Mouse (Mus musculus): ENCODE results near the gene Foxl1. TPM values are rescaled to one million over a fixed set of nuclear protein-coding genes. Genes with fewer than 3 reads are reported as not detected.

The Foxl1 gene
- 0.10 and 0.18 TPM in 2 replicates for polyA plus RNA-seq (2015; fragmentation: Nextera tagmentation; extraction: Ambion mirVana)

GRCm38 (mm10) chr8:121127756-121128375 lies at the start of gene Foxl1:
Foxl1 (plus strand) TSS chr8:121127940.
- Histone ChIP-seq H3K4me2 (replicated peaks) (peak within 1 kb of the TSS; percentile 7; the same call in 1 of the 2 replicates), H3K9me3 (no peaks in the 10 kb centered on the region), H3K4me3 (peak within 1 kb of the TSS; percentile 12), H3K4me1 (peaks cover 20% of the 10 kb centered on the region), H3K9ac (replicated peaks) (no peak within 1 kb of the TSS), H3K36me3 (no peaks in the 10 kb centered on the region), H3K27ac (replicated peaks) (no peak within 1 kb of the TSS), H3K27me3 (peaks cover 97% of the 10 kb centered on the region)
- no peak for ATAC-seq (replicated peaks)
- WGBS: under 1% methylated on average over 43 of the region's 43 CpGs

GRCm38 (mm10) chr8:121078721-121079120 lies 49.0 kb upstream of the Foxl1 start:
- Histone ChIP-seq H3K4me2 (replicated peaks) (no peak overlapping the region), H3K9ac (replicated peaks) (no peak overlapping the region), H3K27ac (replicated peaks) (no peak overlapping the region), H3K27me3 (peaks cover 93% of the 10 kb centered on the region), H3K4me3 (no peak overlapping the region), H3K4me1 (peaks cover 13% of the 10 kb centered on the region), H3K36me3 (no peaks in the 10 kb centered on the region), H3K9me3 (no peaks in the 10 kb centered on the region)
- ATAC-seq (replicated peaks): no peak
- 3% methylated on average over 14 of the region's 14 CpGs for WGBS

GRCm38 (mm10) chr8:121079201-121079600 lies 48.5 kb upstream of the Foxl1 start:
- no peak for ATAC-seq (replicated peaks)
- no peak overlapping the region for H3K27ac ChIP-seq (replicated peaks)
- peaks cover 93% of the 10 kb centered on the region for H3K27me3 ChIP-seq
- no peak overlapping the region for H3K4me3 ChIP-seq
- H3K36me3 ChIP-seq: no peaks in the 10 kb centered on the region
- H3K4me2 ChIP-seq (replicated peaks): no peak overlapping the region
- under 1% methylated on average over 7 of the region's 7 CpGs for WGBS
- H3K9ac ChIP-seq (replicated peaks): no peak overlapping the region
- H3K4me1 ChIP-seq: peaks cover 18% of the 10 kb centered on the region
- H3K9me3 ChIP-seq: no peaks in the 10 kb centered on the region

- WGBS: under 1% methylated on average over 12 of the region's 12 CpGs
These were observed 47.8 kb upstream of the Foxl1 start for GRCm38 (mm10) chr8:121079944-121080343.

GRCm38 (mm10) chr8:121080361-121081090 lies 47.2 kb upstream of the Foxl1 start:
- Histone ChIP-seq H3K4me2 (replicated peaks) (no peak overlapping the region), H3K9ac (replicated peaks) (no peak overlapping the region), H3K9me3 (no peaks in the 10 kb centered on the region), H3K27me3 (peaks cover 98% of the 10 kb centered on the region), H3K4me1 (peaks cover 29% of the 10 kb centered on the region), H3K4me3 (no peak overlapping the region), H3K27ac (replicated peaks) (no peak overlapping the region), H3K36me3 (no peaks in the 10 kb centered on the region)
- ATAC-seq (replicated peaks): no peak
- WGBS: under 1% methylated on average over 49 of the region's 49 CpGs

More at GRCm38 (mm10) chr8:121079944-121080343, 47.8 kb upstream of the Foxl1 start:
- Histone ChIP-seq H3K9me3 (no peaks in the 10 kb centered on the region), H3K27me3 (peaks cover 93% of the 10 kb centered on the region), H3K36me3 (no peaks in the 10 kb centered on the region), H3K4me2 (replicated peaks) (no peak overlapping the region), H3K9ac (replicated peaks) (no peak overlapping the region), H3K4me1 (peaks cover 25% of the 10 kb centered on the region), H3K27ac (replicated peaks) (no peak overlapping the region), H3K4me3 (no peak overlapping the region)
- ATAC-seq (replicated peaks): no peak

- ATAC-seq (replicated peaks): no peak
- 3% methylated on average over 7 of the region's 7 CpGs for whole genome bisulfite sequencing
- H3K36me3 ChIP-seq: no peaks in the 10 kb centered on the region
These were observed 46.3 kb upstream of the Foxl1 start for GRCm38 (mm10) chr8:121081398-121081797.

GRCm38 (mm10) chr8:121082218-121083092 lies 45.3 kb upstream of the Foxl1 start:
- Histone ChIP-seq H3K36me3 (no peaks in the 10 kb centered on the region), H3K27me3 (peaks cover 98% of the 10 kb centered on the region), H3K27ac (replicated peaks) (no peak overlapping the region), H3K4me2 (replicated peaks) (peak overlapping the region; percentile 65), H3K4me1 (peaks cover 29% of the 10 kb centered on the region), H3K9ac (replicated peaks) (no peak overlapping the region), H3K4me3 (peak overlapping the region; percentile 41), H3K9me3 (no peaks in the 10 kb centered on the region)
- ATAC-seq (replicated peaks): no peak
- under 1% methylated on average over 57 of the region's 57 CpGs for WGBS

More at GRCm38 (mm10) chr8:121081398-121081797, 46.3 kb upstream of the Foxl1 start:
- H3K9ac ChIP-seq (replicated peaks): no peak overlapping the region
- no peak overlapping the region for H3K4me3 ChIP-seq
- no peak overlapping the region for H3K27ac ChIP-seq (replicated peaks)
- peaks cover 98% of the 10 kb centered on the region for H3K27me3 ChIP-seq
- peaks cover 29% of the 10 kb centered on the region for H3K4me1 ChIP-seq
- no peaks in the 10 kb centered on the region for H3K9me3 ChIP-seq
- H3K4me2 ChIP-seq (replicated peaks): no peak overlapping the region

GRCm38 (mm10) chr8:121083093-121083935 lies 44.4 kb upstream of the Foxl1 start:
- no peak overlapping the region for H3K27ac ChIP-seq (replicated peaks)
- peak overlapping the region; percentile 6; the same call in 1 of the 2 replicates for H3K9ac ChIP-seq (replicated peaks)
- H3K4me3 ChIP-seq: peak overlapping the region; percentile 41
- H3K4me1 ChIP-seq: peaks cover 29% of the 10 kb centered on the region
- peak overlapping the region; percentile 65 for H3K4me2 ChIP-seq (replicated peaks)
- peaks cover 100% of the 10 kb centered on the region for H3K27me3 ChIP-seq
- H3K36me3 ChIP-seq: no peaks in the 10 kb centered on the region
- WGBS: under 1% methylated on average over 85 of the region's 89 CpGs
- no peaks in the 10 kb centered on the region for H3K9me3 ChIP-seq
- ATAC-seq (replicated peaks): no peak

- no peaks in the 10 kb centered on the region for H3K36me3 ChIP-seq
- WGBS: 0% methylated on average over 21 of the region's 27 CpGs
- ATAC-seq (replicated peaks): no peak
These were observed 43.9 kb upstream of the Foxl1 start for GRCm38 (mm10) chr8:121083936-121084209.

GRCm38 (mm10) chr8:121084210-121084951 lies 43.4 kb upstream of the Foxl1 start, which contains the start of gene Foxf1:
Foxf1 (plus strand) TSS chr8:121084386.
- H3K36me3 ChIP-seq: no peaks in the 10 kb centered on the region
- peaks cover 29% of the 10 kb centered on the region for H3K4me1 ChIP-seq
- ATAC-seq (replicated peaks): no peak
- H3K4me3 ChIP-seq: peak within 1 kb of the TSS; percentile 41
- peak within 1 kb of the TSS; percentile 22; the same call in 1 of the 2 replicates for H3K9ac ChIP-seq (replicated peaks)
- peaks cover 98% of the 10 kb centered on the region for H3K27me3 ChIP-seq
- H3K9me3 ChIP-seq: no peaks in the 10 kb centered on the region
- peak within 1 kb of the TSS; percentile 65 for H3K4me2 ChIP-seq (replicated peaks)
- under 1% methylated on average over 67 of the region's 83 CpGs for WGBS
- H3K27ac ChIP-seq (replicated peaks): no peak within 1 kb of the TSS

More at GRCm38 (mm10) chr8:121083936-121084209, 43.9 kb upstream of the Foxl1 start:
- peaks cover 29% of the 10 kb centered on the region for H3K4me1 ChIP-seq
- peak overlapping the region; percentile 22; the same call in 1 of the 2 replicates for H3K9ac ChIP-seq (replicated peaks)
- no peaks in the 10 kb centered on the region for H3K9me3 ChIP-seq
- H3K4me2 ChIP-seq (replicated peaks): peak overlapping the region; percentile 65
- H3K27ac ChIP-seq (replicated peaks): no peak overlapping the region
- peak overlapping the region; percentile 41 for H3K4me3 ChIP-seq
- H3K27me3 ChIP-seq: peaks cover 98% of the 10 kb centered on the region
